Mouse (Mus musculus): Measurements from ENCODE around the gene Kcnj14. TPM values are rescaled to one million over a fixed set of nuclear protein-coding genes. Genes with fewer than 3 reads are reported as not detected.
A peak's percentile ranks its signal among the peaks of the same experiment; 100 is the strongest.

Kcnj14 gene
- total RNA-seq, 2 experiments from 2014 or later: 1.6 to 1.9 TPM

GRCm38 (mm10) chr7:45820913-45821312 lies 3.7 kb downstream of the Kcnj14 start:
- no peak overlapping the region for H3K4me3 ChIP-seq
- no peak for DNase-seq (ENCODE audit: low spot score in 2 of 2)
- no peak overlapping the region for H3K27ac ChIP-seq
- TF ChIP-seq CTCF (conservative IDR thresholded peaks at IDR 0.05): no peak

- Histone ChIP-seq H3K4me3 (no peak overlapping the region), H3K27ac (no peak overlapping the region)
- DNase-seq (ENCODE audit: low spot score in 2 of 2): no peak
- no peak for TF ChIP-seq CTCF (conservative IDR thresholded peaks at IDR 0.05)
Measured at GRCm38 (mm10) chr7:45819843-45820242, 4.7 kb downstream of the Kcnj14 start.

- no peak for TF ChIP-seq CTCF (conservative IDR thresholded peaks at IDR 0.05)
- peak overlapping the region; percentile 80; the same call in 1 of the 2 replicates for H3K27ac ChIP-seq
- H3K4me3 ChIP-seq: no peak overlapping the region
- no peak for DNase-seq (ENCODE audit: low spot score in 2 of 2)
Measured at GRCm38 (mm10) chr7:45815984-45816351, 8.6 kb downstream of the Kcnj14 start.

- Histone ChIP-seq H3K4me3 (peak overlapping the region; percentile 57; the same call in 1 of the 2 replicates), H3K27ac (peak overlapping the region; percentile 80)
- no peak for TF ChIP-seq CTCF (conservative IDR thresholded peaks at IDR 0.05)
- no peak for DNase-seq (ENCODE audit: low spot score in 2 of 2)
Measured at GRCm38 (mm10) chr7:45815323-45815983, 9.1 kb downstream of the Kcnj14 start.

- DNase-seq (ENCODE audit: low spot score in 2 of 2): no peak
- no peak for TF ChIP-seq CTCF (conservative IDR thresholded peaks at IDR 0.05)
- Histone ChIP-seq H3K27ac (peak overlapping the region; percentile 80), H3K4me3 (peak overlapping the region; percentile 57)
Measured at GRCm38 (mm10) chr7:45814841-45815240, 9.7 kb downstream of the Kcnj14 start.

- Histone ChIP-seq H3K27ac (peak within 1 kb of the TSS; percentile 98), H3K4me3 (peak within 1 kb of the TSS; percentile 84)
- peak; percentile 98 to 99 for DNase-seq (ENCODE audit: low spot score in 2 of 2)
- no peak for TF ChIP-seq CTCF (conservative IDR thresholded peaks at IDR 0.05)
Measured at GRCm38 (mm10) chr7:45813787-45814779, 10.5 kb downstream of the Kcnj14 start, which contains the start of gene Cyth2. Gene Cyth2, minus strand, starts transcription at chr7:45814581.

- DNase-seq (ENCODE audit: low spot score in 2 of 2): no peak
- peak overlapping the region; percentile 98; the same call in 1 of the 2 replicates for H3K27ac ChIP-seq
- H3K4me3 ChIP-seq: peak overlapping the region; percentile 84
- no peak for TF ChIP-seq CTCF (conservative IDR thresholded peaks at IDR 0.05)
Measured at GRCm38 (mm10) chr7:45812921-45813320, 11.7 kb downstream of the Kcnj14 start.

GRCm38 (mm10) chr7:45809276-45810075 lies 15.1 kb downstream of the Kcnj14 start:
- no peak for DNase-seq (ENCODE audit: low spot score in 2 of 2)
- peak overlapping the region; percentile 39; the same call in 1 of the 2 replicates for H3K27ac ChIP-seq

GRCm38 (mm10) chr7:45808471-45808870 lies 16.1 kb downstream of the Kcnj14 start:
- no peak overlapping the region for H3K4me3 ChIP-seq
- DNase-seq (ENCODE audit: low spot score in 2 of 2): no peak
- no peak overlapping the region for H3K27ac ChIP-seq
- no peak for TF ChIP-seq CTCF (conservative IDR thresholded peaks at IDR 0.05)

More at GRCm38 (mm10) chr7:45809276-45810075, 15.1 kb downstream of the Kcnj14 start:
- no peak overlapping the region for H3K4me3 ChIP-seq
- no peak for TF ChIP-seq CTCF (conservative IDR thresholded peaks at IDR 0.05)

GRCm38 (mm10) chr7:45805941-45806340 lies 18.6 kb downstream of the Kcnj14 start:
- Histone ChIP-seq H3K27ac (peak overlapping the region; percentile 9; the same call in 1 of the 2 replicates), H3K4me3 (no peak overlapping the region)
- no peak for TF ChIP-seq CTCF (conservative IDR thresholded peaks at IDR 0.05)
- no peak for DNase-seq (ENCODE audit: low spot score in 2 of 2)

- TF ChIP-seq CTCF (conservative IDR thresholded peaks at IDR 0.05): no peak
Measured at GRCm38 (mm10) chr7:45802551-45802950, 22.0 kb downstream of the Kcnj14 start.

GRCm38 (mm10) chr7:45801348-45801747 lies 23.2 kb downstream of the Kcnj14 start:
- peak overlapping the region; percentile 51 for H3K27ac ChIP-seq
- DNase-seq (ENCODE audit: low spot score in 2 of 2): peak; percentile 91 to 95
- H3K4me3 ChIP-seq: peak overlapping the region; percentile 20
- TF ChIP-seq CTCF (conservative IDR thresholded peaks at IDR 0.05): peak; percentile 97

More at GRCm38 (mm10) chr7:45802551-45802950, 22.0 kb downstream of the Kcnj14 start:
- DNase-seq (ENCODE audit: low spot score in 2 of 2): no peak
- Histone ChIP-seq H3K27ac (no peak overlapping the region), H3K4me3 (no peak overlapping the region)
